Mouse (Mus musculus) urinary bladder, postnatal 25 days (tissue): ENCODE results near the gene Arl15.

Experiments used
- DNase-seq: peaks from one replicate; pipeline ENCODE4 v3.0.0; 2022; ENCODE audit warnings: low spot score

The Arl15 gene

GRCm38 (mm10) chr13:113918668-113919067, 124.4 kb downstream of the Arl15 start:
- no peak for DNase-seq

GRCm38 (mm10) chr13:113935697-113936096, 141.4 kb downstream of the Arl15 start:
- DNase-seq = no peak

DNA sequence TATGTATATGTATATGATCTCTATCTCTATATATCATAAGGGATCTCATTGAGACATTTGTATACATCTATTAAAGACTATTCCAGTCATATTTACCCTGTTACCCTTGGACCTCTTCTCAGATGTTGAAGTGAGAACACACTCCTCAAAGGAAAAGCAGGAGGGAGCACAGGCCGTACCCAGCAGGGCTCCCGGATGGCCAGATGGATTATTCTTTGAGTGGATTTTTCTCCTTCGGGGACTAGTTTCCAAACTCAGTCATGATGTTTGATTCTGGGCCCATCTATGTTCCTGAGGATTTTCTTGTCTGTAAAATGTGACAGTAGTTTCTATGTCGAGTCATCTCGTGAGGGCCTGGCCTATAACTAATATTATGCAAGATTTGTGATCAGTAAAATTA, 142.9 kb downstream of the Arl15 start:
- no peak for DNase-seq

GRCm38 (mm10) chr13:113938561-113938960, 144.3 kb downstream of the Arl15 start:
- DNase-seq = no peak

- DNase-seq = no peak
Observed at GRCm38 (mm10) chr13:113939097-113939496, 144.8 kb downstream of the Arl15 start.

DNA sequence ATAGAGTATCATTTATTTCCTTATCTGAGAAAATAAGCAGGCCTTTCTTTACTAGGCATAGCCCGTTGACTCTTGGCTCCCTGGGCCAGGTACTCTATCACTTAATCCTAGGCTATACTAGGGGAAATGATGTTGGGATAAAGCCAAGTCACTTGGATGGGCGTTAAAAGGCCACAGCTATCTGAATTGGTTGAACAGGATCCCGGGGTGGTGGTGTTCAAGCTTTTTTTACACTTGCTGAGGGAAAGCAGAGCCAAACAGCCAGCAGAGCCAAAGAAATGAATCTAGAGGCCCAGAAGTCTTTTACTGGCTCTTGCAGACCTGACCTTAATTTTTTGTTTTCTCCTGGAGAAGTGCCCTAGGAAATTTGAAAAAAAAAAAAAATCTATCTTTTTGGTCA, 145.4 kb downstream of the Arl15 start:
- DNase-seq = no peak

DNA sequence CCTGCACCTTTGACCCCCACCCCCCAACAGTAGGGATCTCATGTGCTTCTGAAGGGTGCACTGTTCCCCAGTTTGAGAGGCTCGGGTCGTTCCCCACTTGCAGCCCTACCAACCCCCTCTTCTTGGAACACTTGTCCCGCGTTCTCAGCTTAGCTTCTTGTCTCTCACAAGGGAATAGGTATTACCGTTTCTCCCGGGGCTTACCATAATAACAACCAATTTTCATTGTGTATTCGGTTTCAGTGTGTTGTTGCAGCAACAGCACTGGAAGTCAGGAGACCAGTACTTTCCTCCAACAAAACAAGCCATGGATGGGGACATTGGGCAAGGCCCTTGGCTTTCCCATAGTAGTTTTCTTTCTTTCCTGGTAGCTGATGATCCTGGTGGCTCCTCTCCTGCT, 145.8 kb downstream of the Arl15 start:
- DNase-seq = no peak

DNA sequence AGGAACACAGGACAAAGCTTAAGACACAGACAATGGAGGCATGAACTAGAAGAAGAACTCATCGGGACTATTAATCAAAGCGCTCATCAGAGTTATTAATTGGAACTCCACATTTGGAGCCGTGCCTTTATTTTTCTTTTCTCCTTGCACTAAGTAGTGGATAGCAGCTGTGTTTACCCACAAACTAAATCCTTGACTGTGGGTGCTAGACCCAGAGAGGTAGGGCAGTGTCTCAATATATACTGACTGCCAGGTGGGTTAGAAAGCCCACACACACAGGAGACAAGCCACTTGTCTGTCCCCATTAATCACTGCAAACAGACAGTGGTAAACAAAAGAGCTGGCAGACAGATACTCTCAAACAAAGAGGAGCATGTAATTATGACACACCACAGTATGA, 147.6 kb downstream of the Arl15 start:
- DNase-seq = no peak

GRCm38 (mm10) chr13:113947546-113947945, 153.2 kb downstream of the Arl15 start:
- DNase-seq = no peak

DNA sequence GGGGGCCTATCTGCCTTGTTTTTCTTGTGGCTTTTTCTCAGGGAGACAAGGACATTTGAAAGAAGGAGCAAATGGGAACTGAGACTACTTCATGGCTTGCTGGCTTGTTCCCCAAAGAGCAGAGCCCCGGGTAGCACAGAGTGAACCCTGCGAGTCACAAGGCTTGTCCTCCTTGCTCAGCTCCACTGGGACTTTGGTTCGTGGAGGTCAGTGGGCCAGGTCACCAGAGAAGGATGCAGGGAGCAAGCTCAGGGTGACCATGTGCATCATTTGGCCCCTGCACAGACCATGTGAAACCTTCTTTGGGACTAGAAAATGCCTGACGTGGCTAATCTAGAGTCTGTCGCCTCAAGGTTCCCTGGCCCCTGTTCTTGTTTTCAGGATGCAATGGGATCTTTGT, 155.4 kb downstream of the Arl15 start:
- DNase-seq = no peak

- DNase-seq = no peak
Observed at GRCm38 (mm10) chr13:113950131-113950530, 155.8 kb downstream of the Arl15 start.

GRCm38 (mm10) chr13:113957438-113957837, 163.1 kb downstream of the Arl15 start:
- no peak for DNase-seq

DNA sequence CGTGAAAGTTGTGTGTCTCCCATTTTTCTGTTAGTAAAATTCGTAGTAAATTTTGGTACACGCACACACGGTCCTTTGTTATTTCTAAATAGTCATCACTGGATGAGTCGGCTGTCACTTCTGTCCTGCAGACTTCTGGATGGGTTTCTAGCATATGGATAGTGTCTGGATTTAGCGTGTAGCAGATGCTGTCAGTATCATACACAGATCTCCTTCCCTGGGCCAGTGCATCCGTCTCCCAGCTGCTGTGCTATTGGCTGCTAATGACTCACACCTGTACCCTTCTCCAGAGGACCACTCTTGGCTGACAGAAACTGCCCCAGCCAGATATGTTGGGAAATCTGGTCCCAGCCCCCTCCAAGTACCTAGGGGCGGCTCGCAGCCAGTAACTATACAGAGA, 170.6 kb downstream of the Arl15 start:
- no peak for DNase-seq

GRCm38 (mm10) chr13:113970706-113971105, 176.4 kb downstream of the Arl15 start:
- DNase-seq = no peak

DNA sequence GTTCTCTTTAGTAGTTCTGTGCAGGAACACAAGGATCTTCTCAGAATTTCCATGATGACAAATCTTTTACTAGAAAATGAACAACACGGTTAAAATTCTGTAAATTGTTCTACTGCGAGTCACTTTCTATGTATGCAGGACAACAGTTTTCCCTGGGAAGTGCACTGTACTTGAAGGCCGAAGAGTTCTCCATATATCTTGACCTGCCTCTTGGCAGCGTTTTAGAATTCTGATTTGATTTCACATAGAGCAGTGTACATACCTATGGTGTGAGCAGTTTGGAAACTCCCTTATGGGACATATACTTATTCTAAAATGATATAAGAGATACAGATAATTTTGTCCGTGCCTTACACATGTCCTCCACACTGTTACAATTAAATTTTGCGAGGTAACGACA, 178.1 kb downstream of the Arl15 start:
- DNase-seq = no peak

GRCm38 (mm10) chr13:113974866-113975265, 180.6 kb downstream of the Arl15 start:
- no peak for DNase-seq

DNA sequence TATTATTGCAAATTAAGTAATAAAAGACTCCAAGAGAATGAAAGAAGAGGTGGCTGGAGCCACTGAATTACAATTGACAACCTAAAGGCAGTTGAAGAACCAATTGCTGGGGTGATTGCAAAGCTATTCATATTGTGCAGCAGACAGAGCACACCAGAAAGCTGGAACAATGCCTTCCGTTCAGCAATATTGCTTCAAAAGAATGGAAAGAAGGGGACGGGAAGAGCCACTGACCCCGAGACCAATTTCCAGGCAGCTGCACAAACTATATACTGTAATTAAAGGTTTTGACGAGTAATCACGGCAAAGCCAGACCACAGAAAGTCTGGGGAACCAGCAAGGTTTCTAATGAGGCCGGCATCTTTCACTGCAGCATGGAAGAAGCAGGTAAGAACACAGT, 181.4 kb downstream of the Arl15 start:
- DNase-seq = no peak

DNA sequence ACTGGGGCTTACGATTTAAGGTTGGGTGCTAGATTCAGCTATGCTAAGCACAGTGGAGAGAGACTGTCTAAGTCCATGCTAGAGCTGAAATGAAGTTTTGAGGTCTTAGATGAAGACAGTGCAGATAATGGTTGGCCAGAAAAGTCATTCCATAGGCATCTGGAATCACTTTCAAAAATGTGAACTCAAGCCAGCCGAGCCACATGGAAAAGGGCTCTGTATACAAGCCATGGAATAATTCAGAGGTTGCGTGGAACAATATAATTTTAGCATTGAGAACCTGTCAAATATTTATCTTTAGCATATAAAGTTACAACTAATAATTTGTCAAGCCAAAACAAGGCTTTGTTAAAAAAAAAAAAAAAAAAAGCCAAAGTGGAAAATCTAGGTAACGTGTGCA, 182.6 kb downstream of the Arl15 start:
- no peak for DNase-seq

DNA sequence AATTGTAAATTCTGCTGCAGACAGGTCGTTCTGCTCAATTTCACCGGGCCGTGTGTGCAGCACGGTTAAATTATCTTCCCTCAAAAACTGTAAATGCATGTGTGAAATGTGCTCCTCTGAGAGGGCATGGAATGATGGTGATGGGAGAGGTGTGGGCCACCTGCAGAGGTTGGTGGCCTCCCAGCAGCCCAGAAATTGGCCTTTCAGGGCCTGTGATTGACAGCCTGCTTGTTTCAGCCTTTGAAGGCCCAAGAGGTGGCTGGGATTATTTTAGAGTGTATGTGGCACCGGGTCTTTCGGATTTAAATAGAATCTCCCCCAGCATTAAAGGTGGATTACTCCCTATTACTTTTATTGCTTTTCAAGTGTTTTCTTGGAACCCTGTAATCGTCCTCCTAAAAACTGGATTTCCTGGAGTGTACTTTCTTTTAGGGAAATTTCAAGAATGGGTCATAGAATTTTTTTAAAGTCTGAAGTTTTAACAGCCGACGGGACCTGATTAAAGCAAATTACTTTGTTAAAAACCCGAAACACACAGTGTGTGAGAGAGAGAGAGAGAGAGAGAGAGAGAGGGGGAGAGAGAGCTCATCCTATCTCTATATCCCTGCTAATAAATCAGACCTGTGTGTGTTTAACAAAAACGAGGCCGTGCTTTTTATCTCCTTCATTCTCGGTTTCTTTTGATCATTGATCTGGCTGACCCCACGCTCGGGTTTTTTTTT, 186.6 kb downstream of the Arl15 start:
- DNase-seq = no peak

GRCm38 (mm10) chr13:113981461-113982000, 187.2 kb downstream of the Arl15 start:
- DNase-seq = no peak

DNA sequence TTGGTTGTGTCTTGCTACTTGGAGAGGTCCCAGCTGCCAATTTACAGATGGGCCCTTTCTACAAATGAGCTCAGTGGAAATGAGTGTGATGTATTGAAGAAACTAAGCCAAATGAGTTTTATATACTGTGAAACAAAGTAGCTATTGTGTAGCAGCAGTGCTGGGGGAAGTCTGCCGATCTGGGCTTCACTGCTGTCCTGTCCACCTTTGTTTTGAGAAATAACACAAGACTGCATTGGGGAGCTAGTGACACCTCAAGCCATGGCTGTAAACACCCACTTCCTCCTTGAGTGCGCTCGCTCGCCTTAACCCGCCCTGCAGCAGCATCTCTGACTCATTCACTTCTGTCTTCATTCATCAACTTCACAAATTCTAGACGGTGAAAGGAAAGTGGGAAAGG, 189.3 kb downstream of the Arl15 start:
- no peak for DNase-seq

DNA sequence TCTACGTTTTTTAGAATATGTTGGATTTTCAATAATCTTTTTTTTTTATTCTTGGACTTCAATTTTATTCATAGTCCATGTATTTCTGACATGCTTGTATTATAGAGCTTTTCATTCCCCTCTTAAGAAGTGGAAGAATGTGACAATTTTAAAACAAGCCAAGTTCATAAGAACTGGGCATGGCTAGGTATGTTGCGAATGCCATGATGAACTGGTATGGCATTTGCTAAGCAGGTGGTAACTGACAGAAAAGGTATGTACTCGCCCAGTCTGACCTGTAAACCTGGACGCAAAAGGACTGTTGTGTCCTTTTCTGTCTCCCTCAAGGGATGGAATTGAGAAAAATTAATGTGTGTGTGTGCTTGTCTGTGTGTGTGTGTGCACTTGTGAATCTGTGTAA, 190.2 kb downstream of the Arl15 start:
- no peak for DNase-seq

GRCm38 (mm10) chr13:113986864-113987562, 192.7 kb downstream of the Arl15 start:
- DNase-seq = no peak

- no peak for DNase-seq
Observed at GRCm38 (mm10) chr13:113990247-113990646, 195.9 kb downstream of the Arl15 start.
